8 mouse cellular contexts compared by ENCODE assay signal in the genomic region with DNA sequence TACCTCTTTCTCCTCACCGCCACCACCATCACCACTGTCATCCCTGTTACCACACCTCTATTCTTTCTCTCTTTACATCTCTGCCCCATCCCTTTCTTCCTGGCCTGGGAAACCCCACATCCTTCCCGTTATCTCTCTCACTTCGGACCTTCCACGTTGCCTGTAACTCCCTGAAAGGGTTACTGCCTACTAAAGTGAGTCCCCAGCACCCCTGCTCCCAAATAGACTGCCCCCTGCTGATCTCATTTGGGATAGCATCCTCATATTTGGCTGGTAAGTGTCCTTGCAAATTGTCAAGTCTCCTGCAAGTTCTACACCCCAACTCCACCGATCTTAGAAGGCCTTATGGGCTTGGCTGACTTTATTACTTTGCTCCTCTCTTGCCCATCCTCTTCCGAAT. TPM values are rescaled to one million over a fixed set of nuclear protein-coding genes. Genes with fewer than 3 reads are reported as not detected.
DNase-seq lines count a peak whose midpoint lies in the region; TF ChIP-seq lines count a peak whose summit lies in the region.

No protein-coding gene starts in this region.

- TF ChIP-seq CTCF in cerebellum, adult 2 months (IDR thresholded peaks at IDR 0.05; ENCODE audit: borderline replicate concordance, insufficient read depth, low read depth, low read length) = peak; percentile 57
- peak; percentile 42 for TF ChIP-seq CTCF in ES-Bruce4 (IDR thresholded peaks at IDR 0.05; ENCODE audit: low read depth, low read length)

- no peaks in the 10 kb centered on the region for H3K4me1 ChIP-seq in cerebellum, adult 2 months (ENCODE audit: control insufficient read depth, insufficient read depth, low read length)
- H3K4me1 ChIP-seq in ES-Bruce4 (ENCODE audit: control insufficient read depth, insufficient read depth, low read length) = peaks cover 3% of the 10 kb centered on the region

- H3K27ac ChIP-seq in cerebellum, adult 2 months (ENCODE audit: insufficient read depth, low read length) = no peak overlapping the region
- H3K27ac ChIP-seq in ES-Bruce4 (ENCODE audit: insufficient read depth, low read length) = no peak overlapping the region

- H3K27me3 ChIP-seq in cerebellum, adult 2 months (ENCODE audit: control insufficient read depth, insufficient read depth, low read length) = no peaks in the 10 kb centered on the region
- no peaks in the 10 kb centered on the region for H3K27me3 ChIP-seq in ES-Bruce4 (ENCODE audit: control insufficient read depth, insufficient read depth, low read length, poor library complexity, severe bottlenecking)

- no peak overlapping the region for H3K4me3 ChIP-seq in cerebellum, adult 2 months (replicated peaks; ENCODE audit: insufficient read depth, low read depth, low read length)
- no peak overlapping the region for H3K4me3 ChIP-seq in ES-Bruce4 (ENCODE audit: low read depth, low read length)

- H3K36me3 ChIP-seq in ES-Bruce4 (ENCODE audit: control insufficient read depth, insufficient read depth, low read length, poor library complexity, severe bottlenecking) = 0 out of 2 replicates have a peak, but pooled peaks cover 2% of the 10 kb centered on the region

- DNase-seq in cerebellum, adult 2 months = peak in 1 of 2 experiments; percentile 37
- no peak for DNase-seq in cerebellum, adult 11-12 months
- peak; percentile 44 to 48 for DNase-seq in layer of hippocampus, postnatal 10 days (ENCODE audit: low spot score in 2 of 2)
- no peak for DNase-seq in layer of hippocampus, postnatal 36 days
- peak; percentile 30 for DNase-seq in embryo, embryonic 11 days
- DNase-seq in thymus, postnatal 0 days (ENCODE audit: low spot score) = peak; percentile 53
- no peak for DNase-seq in gastrocnemius, postnatal 4 days (ENCODE audit: low spot score in 2 of 2)

- 59% methylated on average over 6 of the region's 6 CpGs for WGBS in cerebellum, adult 2 months

- H3K9ac ChIP-seq in ES-Bruce4 (ENCODE audit: low read depth, poor library complexity, severe bottlenecking) = no peak overlapping the region

- TF ChIP-seq POLR2A in cerebellum, adult 2 months (IDR thresholded peaks at IDR 0.05; ENCODE audit: borderline replicate concordance, insufficient read depth, low read length) = no peak
- TF ChIP-seq POLR2A in ES-Bruce4 (IDR thresholded peaks at IDR 0.05; ENCODE audit: insufficient read depth, low read length) = no peak

- H3K9me3 ChIP-seq in ES-Bruce4 (replicated peaks; ENCODE audit: control insufficient read depth, insufficient read depth, low read length, poor library complexity, severe bottlenecking) = 0 out of 2 replicates have a peak, but pooled peaks cover 3% of the 10 kb centered on the region

- TF ChIP-seq EP300 in ES-Bruce4 (IDR thresholded peaks at IDR 0.05; ENCODE audit: insufficient read depth, low read depth, low read length) = no peak

RNA-seq across cellular contexts. Expression of a gene that starts 15.7 kb away (rescaled TPM):
- polyA plus RNA-seq in cerebellum, adult 2 months (2012; rRNA removed) = 4.3 and 5.1 TPM in 2 replicates
- total RNA-seq in layer of hippocampus, postnatal 10 days (2021) = 1 to 10 TPM; 3.5 to 3.6 TPM
- 1 to 10 TPM; 2.4 to 2.5 TPM for total RNA-seq in layer of hippocampus, postnatal 36 days (2021)
- 3.3 and 5.1 TPM in 2 replicates for polyA plus RNA-seq in ES-Bruce4 (2011; ENCODE audit: insufficient read depth, insufficient read length, low read depth, missing spikeins)
- 0.69 and 0.80 TPM in 2 replicates for polyA plus RNA-seq in thymus, postnatal 0 days (2015; fragmentation: Nextera tagmentation; extraction: Ambion mirVana)
- total RNA-seq in gastrocnemius, postnatal 4 days (2021) = 1 to 10 TPM; 2.2 to 2.7 TPM

RNA-seq across cellular contexts. Expression of a gene that starts 20.5 kb away (rescaled TPM):
- 148 and 176 TPM in 2 replicates for polyA plus RNA-seq in cerebellum, adult 2 months (2012; rRNA removed)
- 100 to 1,000 TPM; 183 to 198 TPM for total RNA-seq in layer of hippocampus, postnatal 10 days (2021)
- 100 to 1,000 TPM; 145 to 149 TPM for total RNA-seq in layer of hippocampus, postnatal 36 days (2021)
- 63.3 and 64.4 TPM in 2 replicates for polyA plus RNA-seq in ES-Bruce4 (2011; ENCODE audit: insufficient read depth, insufficient read length, low read depth, missing spikeins)
- 5.7 and 6.1 TPM in 2 replicates for polyA plus RNA-seq in thymus, postnatal 0 days (2015; fragmentation: Nextera tagmentation; extraction: Ambion mirVana)
- 10 to 100 TPM; 17.0 to 18.1 TPM for total RNA-seq in gastrocnemius, postnatal 4 days (2021)

RNA-seq across cellular contexts. Expression of a gene that starts 30.7 kb away (rescaled TPM):
- 1.9 and 2.6 TPM in 2 replicates for polyA plus RNA-seq in cerebellum, adult 2 months (2012; rRNA removed)
- total RNA-seq in layer of hippocampus, postnatal 10 days (2021) = 1 to 10 TPM; 3.0 to 4.1 TPM
- total RNA-seq in layer of hippocampus, postnatal 36 days (2021) = 1 to 10 TPM in 1 of 2 experiments, under 1 TPM in 1; 0.62 to 1.9 TPM
- polyA plus RNA-seq in ES-Bruce4 (2011; ENCODE audit: insufficient read depth, insufficient read length, low read depth, missing spikeins) = 1.9 and 3.5 TPM in 2 replicates
- polyA plus RNA-seq in thymus, postnatal 0 days (2015; fragmentation: Nextera tagmentation; extraction: Ambion mirVana) = 0.10 and 0.25 TPM in 2 replicates
- under 1 TPM; 0.13 to 0.15 TPM for total RNA-seq in gastrocnemius, postnatal 4 days (2021)

RNA-seq across cellular contexts. Expression of a gene that starts 31.5 kb away (rescaled TPM):
- polyA plus RNA-seq in cerebellum, adult 2 months (2012; rRNA removed) = 39.1 and 40.1 TPM in 2 replicates
- 10 to 100 TPM; 36.2 to 37.8 TPM for total RNA-seq in layer of hippocampus, postnatal 10 days (2021)
- total RNA-seq in layer of hippocampus, postnatal 36 days (2021) = 10 to 100 TPM; 40.5 to 40.8 TPM
- polyA plus RNA-seq in ES-Bruce4 (2011; ENCODE audit: insufficient read depth, insufficient read length, low read depth, missing spikeins) = 22.3 and 24.8 TPM in 2 replicates
- 25.4 and 25.7 TPM in 2 replicates for polyA plus RNA-seq in thymus, postnatal 0 days (2015; fragmentation: Nextera tagmentation; extraction: Ambion mirVana)
- 10 to 100 TPM; 30.7 to 31.3 TPM for total RNA-seq in gastrocnemius, postnatal 4 days (2021)

RNA-seq across cellular contexts. Expression of a gene that starts 47.2 kb away (rescaled TPM):
- polyA plus RNA-seq in cerebellum, adult 2 months (2012; rRNA removed) = 87.1 and 88.8 TPM in 2 replicates
- total RNA-seq in layer of hippocampus, postnatal 10 days (2021) = 100 to 1,000 TPM in 1 of 2 experiments, 10 to 100 TPM in 1; 94.1 to 100 TPM
- 10 to 100 TPM; 79.1 to 79.2 TPM for total RNA-seq in layer of hippocampus, postnatal 36 days (2021)
- 92.9 and 94.6 TPM in 2 replicates for polyA plus RNA-seq in ES-Bruce4 (2011; ENCODE audit: insufficient read depth, insufficient read length, low read depth, missing spikeins)
- 154 and 164 TPM in 2 replicates for polyA plus RNA-seq in thymus, postnatal 0 days (2015; fragmentation: Nextera tagmentation; extraction: Ambion mirVana)
- 100 to 1,000 TPM in 1 of 2 experiments, 10 to 100 TPM in 1; 85.4 to 103 TPM for total RNA-seq in gastrocnemius, postnatal 4 days (2021)

Comparison
In these comparisons a context has a peak if more than half of its experiments do, and no peak if none do; other contexts are left out.
1. DNase-seq: peak in layer of hippocampus, postnatal 10 days (2 of 2), embryo, embryonic 11 days (single experiment) and thymus, postnatal 0 days (single experiment); none in cerebellum, adult 11-12 months (single experiment), layer of hippocampus, postnatal 36 days (0 of 2) and gastrocnemius, postnatal 4 days (0 of 2).
2. RNA of a gene that starts 20.5 kb away (total RNA-seq): 183 to 198 TPM in layer of hippocampus, postnatal 10 days and 145 to 149 TPM in layer of hippocampus, postnatal 36 days; 17.0 to 18.1 TPM in gastrocnemius, postnatal 4 days; every median in the first group is over 4 times any median in the second.